Mouse (Mus musculus): ENCODE results near the gene Pygl. TPM values are rescaled to one million over a fixed set of nuclear protein-coding genes. Genes with fewer than 3 reads are reported as not detected.

Gene Pygl
- polyA plus RNA-seq, 1 experiment from 2014 or later: 53.5 TPM

DNA sequence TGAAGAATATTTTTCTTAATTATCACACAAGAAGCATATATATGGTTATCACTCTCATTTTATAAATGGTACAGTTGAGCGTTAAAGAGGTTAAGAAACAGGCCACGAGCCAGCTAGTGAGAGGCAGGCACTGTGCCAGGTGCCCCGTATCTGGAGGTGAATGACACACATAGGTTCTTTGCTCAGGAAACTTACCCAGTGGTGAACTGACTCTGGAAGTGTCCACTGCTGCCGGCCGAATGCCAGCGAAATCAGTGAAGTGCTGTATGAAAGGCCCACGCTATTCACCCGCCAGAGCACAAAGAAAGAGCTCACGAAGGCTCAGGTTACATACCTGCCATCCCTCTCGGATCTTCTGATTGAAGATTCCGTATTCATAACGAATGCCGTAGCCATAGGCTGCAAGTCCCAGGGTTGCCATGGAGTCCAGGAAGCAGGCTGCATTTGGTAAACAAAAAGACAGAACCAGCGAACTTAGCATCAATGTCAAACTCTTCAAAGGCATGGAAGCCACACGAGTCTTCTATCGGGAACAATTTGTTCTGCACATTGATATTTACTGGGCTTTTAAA, 15.0 kb downstream of the Pygl start:
- 0 out of 2 replicates have a peak, but pooled peaks cover 5% of the 10 kb centered on the region for H3K36me3 ChIP-seq (ENCODE audit: control insufficient read depth, insufficient read depth, low read length)
- no peak overlapping the region for H3K27ac ChIP-seq (ENCODE audit: low read length)
- no peak overlapping the region for H3K4me3 ChIP-seq (replicated peaks; ENCODE audit: low read length)
- no peaks in the 10 kb centered on the region for H3K9me3 ChIP-seq (replicated peaks; ENCODE audit: control insufficient read depth, low read length)
- no peak overlapping the region for H3K4me2 ChIP-seq (ENCODE audit: low read depth, low read length)
- 55% methylated on average over 16 of the region's 16 CpGs for WGBS
- H3K9ac ChIP-seq (ENCODE audit: low read length): no peak overlapping the region
- no peaks in the 10 kb centered on the region for H3K4me1 ChIP-seq (ENCODE audit: control insufficient read depth, insufficient read depth, low read length)
- H3K27me3 ChIP-seq (ENCODE audit: control insufficient read depth, insufficient read depth, low read length): no peaks in the 10 kb centered on the region
- ATAC-seq (ENCODE audit: insufficient read depth, low FRiP score): no peak

DNA sequence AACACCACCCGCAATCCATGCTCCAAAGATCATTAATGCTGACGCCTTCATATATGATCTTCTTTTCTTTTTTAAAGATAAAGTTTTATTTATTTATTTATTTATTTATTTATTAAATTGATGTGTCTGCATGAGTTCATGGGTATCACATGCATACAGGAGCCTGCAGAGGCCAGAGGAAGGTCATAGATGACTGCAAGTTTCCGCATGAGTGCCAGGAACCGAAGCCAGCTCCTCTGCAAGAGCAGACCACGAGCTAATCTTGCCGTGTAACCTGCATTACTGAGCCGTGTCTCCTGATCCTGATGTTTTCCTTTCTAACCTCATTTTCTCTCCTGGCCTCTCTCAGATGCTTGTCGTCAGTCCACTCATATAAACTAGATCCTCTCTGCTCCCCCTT, 17.0 kb downstream of the Pygl start:
- no peak overlapping the region for H3K4me3 ChIP-seq (replicated peaks; ENCODE audit: low read length)
- no peak for ATAC-seq (ENCODE audit: insufficient read depth, low FRiP score)
- no peak overlapping the region for H3K4me2 ChIP-seq (ENCODE audit: low read depth, low read length)
- 0 out of 2 replicates have a peak, but pooled peaks cover 5% of the 10 kb centered on the region for H3K36me3 ChIP-seq (ENCODE audit: control insufficient read depth, insufficient read depth, low read length)
- 81% methylated on average over 8 of the region's 8 CpGs for WGBS
- H3K27ac ChIP-seq (ENCODE audit: low read length): no peak overlapping the region
- no peaks in the 10 kb centered on the region for H3K9me3 ChIP-seq (replicated peaks; ENCODE audit: control insufficient read depth, low read length)
- no peak overlapping the region for H3K9ac ChIP-seq (ENCODE audit: low read length)
- H3K27me3 ChIP-seq (ENCODE audit: control insufficient read depth, insufficient read depth, low read length): no peaks in the 10 kb centered on the region
- no peaks in the 10 kb centered on the region for H3K4me1 ChIP-seq (ENCODE audit: control insufficient read depth, insufficient read depth, low read length)

DNA sequence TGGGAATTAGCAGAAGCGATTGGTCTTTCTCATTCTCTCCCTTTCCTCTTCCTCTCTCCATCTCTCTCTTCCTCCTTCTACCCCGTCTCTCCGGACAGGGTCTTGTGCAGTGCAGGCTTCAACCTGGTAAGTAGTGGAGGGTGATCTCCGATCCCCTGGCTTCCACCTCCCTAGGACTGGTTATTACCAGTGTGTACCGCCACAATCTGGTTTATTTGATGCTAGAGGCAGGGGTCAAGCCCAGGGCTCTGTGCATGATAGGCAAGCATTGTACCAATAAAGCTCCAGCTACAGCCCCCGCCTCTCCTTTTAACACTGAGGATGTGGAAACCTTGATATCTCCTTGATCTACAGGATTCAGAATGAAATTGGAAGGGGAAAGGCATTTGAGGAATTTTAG, 17.7 kb downstream of the Pygl start:
- Histone ChIP-seq H3K9ac (ENCODE audit: low read length) (no peak overlapping the region), H3K4me3 (replicated peaks; ENCODE audit: low read length) (no peak overlapping the region), H3K27me3 (ENCODE audit: control insufficient read depth, insufficient read depth, low read length) (no peaks in the 10 kb centered on the region), H3K4me1 (ENCODE audit: control insufficient read depth, insufficient read depth, low read length) (no peaks in the 10 kb centered on the region), H3K4me2 (ENCODE audit: low read depth, low read length) (no peak overlapping the region), H3K9me3 (replicated peaks; ENCODE audit: control insufficient read depth, low read length) (no peaks in the 10 kb centered on the region), H3K27ac (ENCODE audit: low read length) (no peak overlapping the region), H3K36me3 (ENCODE audit: control insufficient read depth, insufficient read depth, low read length) (0 out of 2 replicates have a peak, but pooled peaks cover 5% of the 10 kb centered on the region)
- no peak for ATAC-seq (ENCODE audit: insufficient read depth, low FRiP score)
- 91% methylated on average over 6 of the region's 6 CpGs for WGBS

DNA sequence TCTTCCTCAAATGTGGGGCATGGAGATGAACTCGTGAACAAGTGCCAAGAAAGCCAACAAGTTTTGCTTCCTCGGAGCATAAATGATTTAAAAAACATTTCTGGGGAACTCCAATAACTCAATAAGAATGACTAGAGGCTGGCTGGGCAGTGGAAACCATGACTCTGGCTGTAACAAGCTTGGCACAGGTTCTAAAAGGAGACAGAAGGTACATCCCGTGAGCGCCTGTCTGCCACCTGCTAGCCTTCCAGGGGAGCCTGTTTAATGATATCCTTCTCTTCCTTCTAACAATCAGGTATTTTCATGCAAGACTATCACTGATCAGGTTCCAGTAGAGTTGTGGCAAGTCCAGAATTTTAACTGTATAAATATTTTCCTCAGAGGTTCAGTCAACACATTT, 18.8 kb downstream of the Pygl start:
- ATAC-seq (ENCODE audit: insufficient read depth, low FRiP score): no peak

DNA sequence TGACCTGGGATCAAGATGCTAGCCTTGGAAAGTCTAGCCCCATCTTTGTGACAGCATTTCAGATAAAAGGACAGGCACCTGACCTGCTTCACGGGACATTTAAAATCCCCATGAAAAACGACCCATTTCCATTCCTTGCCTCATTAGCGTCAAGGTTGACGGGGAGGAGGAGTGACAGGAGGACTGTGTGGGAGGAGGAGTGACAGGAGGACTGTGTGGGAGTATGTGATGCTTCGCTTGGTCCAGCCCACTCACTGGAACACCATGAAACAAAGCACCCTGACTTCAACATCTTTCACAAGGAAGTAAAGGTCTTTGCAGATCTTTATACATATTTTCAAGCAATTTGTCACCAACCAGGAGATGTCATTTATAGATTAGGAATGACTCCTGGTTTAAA, 23.1 kb downstream of the Pygl start:
- no peak overlapping the region for H3K4me3 ChIP-seq (replicated peaks; ENCODE audit: low read length)
- 72% methylated on average over 5 of the region's 5 CpGs for WGBS
- H3K9me3 ChIP-seq (replicated peaks; ENCODE audit: control insufficient read depth, low read length): no peaks in the 10 kb centered on the region
- H3K4me2 ChIP-seq (ENCODE audit: low read depth, low read length): no peak overlapping the region
- H3K4me1 ChIP-seq (ENCODE audit: control insufficient read depth, insufficient read depth, low read length): no peaks in the 10 kb centered on the region
- no peak for ATAC-seq (ENCODE audit: insufficient read depth, low FRiP score)
- no peaks in the 10 kb centered on the region for H3K27me3 ChIP-seq (ENCODE audit: control insufficient read depth, insufficient read depth, low read length)
- no peaks in the 10 kb centered on the region for H3K36me3 ChIP-seq (ENCODE audit: control insufficient read depth, insufficient read depth, low read length)
- H3K27ac ChIP-seq (ENCODE audit: low read length): no peak overlapping the region
- H3K9ac ChIP-seq (ENCODE audit: low read length): no peak overlapping the region

More for the DNA sequence above, 18.8 kb downstream of the Pygl start:
- 82% methylated on average over 4 of the region's 4 CpGs for WGBS
- no peaks in the 10 kb centered on the region for H3K4me1 ChIP-seq (ENCODE audit: control insufficient read depth, insufficient read depth, low read length)
- H3K4me2 ChIP-seq (ENCODE audit: low read depth, low read length): no peak overlapping the region
- H3K36me3 ChIP-seq (ENCODE audit: control insufficient read depth, insufficient read depth, low read length): no peaks in the 10 kb centered on the region
- H3K9ac ChIP-seq (ENCODE audit: low read length): no peak overlapping the region
- no peak overlapping the region for H3K27ac ChIP-seq (ENCODE audit: low read length)
- no peak overlapping the region for H3K4me3 ChIP-seq (replicated peaks; ENCODE audit: low read length)
- no peaks in the 10 kb centered on the region for H3K27me3 ChIP-seq (ENCODE audit: control insufficient read depth, insufficient read depth, low read length)
- no peaks in the 10 kb centered on the region for H3K9me3 ChIP-seq (replicated peaks; ENCODE audit: control insufficient read depth, low read length)

DNA sequence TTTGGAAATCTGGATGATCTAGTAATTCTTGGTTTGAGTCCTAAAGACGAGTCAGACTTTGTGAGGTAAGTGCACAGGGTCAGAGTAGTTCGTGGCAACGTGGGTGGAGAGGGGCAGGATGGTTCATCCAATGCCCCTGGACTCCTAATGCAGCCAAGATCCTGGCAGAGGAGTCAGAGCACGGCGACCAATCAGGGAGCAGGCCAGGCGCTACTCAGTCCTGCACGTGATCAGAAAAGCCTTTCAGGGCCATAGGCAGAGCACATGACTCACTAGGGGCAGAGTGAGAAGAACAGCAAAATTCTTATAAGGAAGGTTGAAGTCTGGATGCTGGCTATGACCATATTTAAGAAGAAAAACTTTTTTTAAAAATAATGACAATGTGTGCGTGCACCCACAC, 26.9 kb downstream of the Pygl start:
- no peak overlapping the region for H3K4me2 ChIP-seq (ENCODE audit: low read depth, low read length)
- H3K27ac ChIP-seq (ENCODE audit: low read length): no peak overlapping the region
- no peaks in the 10 kb centered on the region for H3K4me1 ChIP-seq (ENCODE audit: control insufficient read depth, insufficient read depth, low read length)
- WGBS: 83% methylated on average over 8 of the region's 8 CpGs
- no peaks in the 10 kb centered on the region for H3K9me3 ChIP-seq (replicated peaks; ENCODE audit: control insufficient read depth, low read length)
- no peak overlapping the region for H3K9ac ChIP-seq (ENCODE audit: low read length)
- no peak for ATAC-seq (ENCODE audit: insufficient read depth, low FRiP score)
- no peak overlapping the region for H3K4me3 ChIP-seq (replicated peaks; ENCODE audit: low read length)
- no peaks in the 10 kb centered on the region for H3K36me3 ChIP-seq (ENCODE audit: control insufficient read depth, insufficient read depth, low read length)
- H3K27me3 ChIP-seq (ENCODE audit: control insufficient read depth, insufficient read depth, low read length): no peaks in the 10 kb centered on the region

DNA sequence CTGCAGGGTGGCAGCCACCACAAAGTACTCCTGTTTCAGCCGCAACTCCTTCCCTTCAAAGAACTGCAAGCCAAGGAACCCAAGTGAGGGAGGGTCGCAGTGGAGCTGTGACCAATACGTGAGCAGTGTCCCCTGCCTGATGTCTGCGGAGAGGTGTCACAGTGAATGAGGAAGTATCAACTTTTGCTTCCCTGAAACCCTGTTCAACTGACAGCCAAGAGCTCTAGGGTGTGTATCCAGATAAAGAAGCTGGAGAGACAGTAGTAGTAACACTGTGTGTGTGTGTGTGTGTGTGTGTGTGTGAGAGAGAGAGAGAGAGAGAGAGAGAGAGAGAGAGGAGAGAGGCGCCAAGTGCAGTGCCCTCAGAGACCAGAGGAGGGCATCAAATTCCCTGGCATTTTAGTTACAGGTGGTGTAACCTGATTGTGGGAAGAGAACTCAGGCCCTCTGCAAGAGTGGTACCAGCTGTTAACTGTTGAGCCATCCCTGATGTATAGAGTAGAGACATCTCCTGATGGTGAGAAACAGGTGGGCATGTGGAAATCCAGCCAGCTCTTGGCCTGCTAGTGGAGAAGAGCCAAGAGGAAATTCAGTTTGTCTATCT, 29.3 kb downstream of the Pygl start:
- Histone ChIP-seq H3K4me3 (replicated peaks; ENCODE audit: low read length) (no peak overlapping the region), H3K9me3 (replicated peaks; ENCODE audit: control insufficient read depth, low read length) (no peaks in the 10 kb centered on the region), H3K36me3 (ENCODE audit: control insufficient read depth, insufficient read depth, low read length) (no peaks in the 10 kb centered on the region), H3K27me3 (ENCODE audit: control insufficient read depth, insufficient read depth, low read length) (no peaks in the 10 kb centered on the region), H3K4me2 (ENCODE audit: low read depth, low read length) (no peak overlapping the region), H3K9ac (ENCODE audit: low read length) (no peak overlapping the region), H3K27ac (ENCODE audit: low read length) (no peak overlapping the region), H3K4me1 (ENCODE audit: control insufficient read depth, insufficient read depth, low read length) (no peaks in the 10 kb centered on the region)
- WGBS: 69% methylated on average over 5 of the region's 5 CpGs
- no peak for ATAC-seq (ENCODE audit: insufficient read depth, low FRiP score)

DNA sequence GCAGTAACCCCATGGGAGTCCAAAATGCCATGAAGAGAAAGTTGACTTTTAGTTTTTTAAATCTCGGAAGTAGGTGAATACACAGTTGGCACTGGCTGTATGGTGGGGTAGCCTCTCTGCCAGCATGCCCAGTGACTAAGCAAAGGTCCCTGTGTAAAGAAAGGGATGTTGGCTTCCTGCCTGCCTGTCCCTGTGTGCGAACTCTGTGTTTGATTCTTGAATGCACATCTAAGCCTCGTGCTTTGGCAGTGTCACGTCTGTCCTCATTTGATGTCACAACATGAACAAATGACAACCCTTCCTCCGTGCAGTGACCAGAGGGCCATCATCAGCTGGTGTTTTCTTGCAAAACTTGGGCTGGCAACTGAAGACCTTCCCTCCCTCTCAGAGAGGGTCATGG, 34.9 kb downstream of the Pygl start:
- Histone ChIP-seq H3K9me3 (replicated peaks; ENCODE audit: control insufficient read depth, low read length) (no peaks in the 10 kb centered on the region), H3K4me2 (ENCODE audit: low read depth, low read length) (no peak overlapping the region), H3K4me3 (replicated peaks; ENCODE audit: low read length) (no peak overlapping the region), H3K9ac (ENCODE audit: low read length) (no peak overlapping the region), H3K27ac (ENCODE audit: low read length) (no peak overlapping the region), H3K27me3 (ENCODE audit: control insufficient read depth, insufficient read depth, low read length) (no peaks in the 10 kb centered on the region), H3K36me3 (ENCODE audit: control insufficient read depth, insufficient read depth, low read length) (no peaks in the 10 kb centered on the region), H3K4me1 (ENCODE audit: control insufficient read depth, insufficient read depth, low read length) (peaks cover 4% of the 10 kb centered on the region; the same call in 1 of the 2 replicates)
- ATAC-seq (ENCODE audit: insufficient read depth, low FRiP score): no peak
- 85% methylated on average over 5 of the region's 5 CpGs for WGBS

DNA sequence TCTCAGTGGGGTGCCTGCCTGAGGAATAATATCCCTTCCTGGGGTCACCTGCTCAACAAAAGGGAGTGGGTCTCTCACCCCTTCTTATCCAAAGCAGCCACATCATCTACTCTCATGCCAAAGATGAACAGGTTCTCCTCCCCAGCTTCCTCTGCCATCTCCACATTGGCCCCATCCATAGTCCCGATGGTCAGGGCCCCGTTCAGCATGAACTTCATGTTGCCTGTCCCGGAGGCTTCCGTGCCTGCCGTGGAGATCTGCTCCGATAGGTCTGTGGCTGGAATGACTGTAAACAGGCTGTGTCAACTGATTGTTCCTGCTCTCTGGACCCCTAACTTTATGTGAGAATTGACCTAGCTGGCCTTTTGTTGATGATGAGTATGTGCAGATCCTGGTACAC, 35.9 kb downstream of the Pygl start:
- ATAC-seq (ENCODE audit: insufficient read depth, low FRiP score): no peak
- H3K27me3 ChIP-seq (ENCODE audit: control insufficient read depth, insufficient read depth, low read length): no peaks in the 10 kb centered on the region
- H3K9me3 ChIP-seq (replicated peaks; ENCODE audit: control insufficient read depth, low read length): no peaks in the 10 kb centered on the region
- H3K36me3 ChIP-seq (ENCODE audit: control insufficient read depth, insufficient read depth, low read length): no peaks in the 10 kb centered on the region
- WGBS: 93% methylated on average over 6 of the region's 6 CpGs
- no peak overlapping the region for H3K27ac ChIP-seq (ENCODE audit: low read length)
- no peak overlapping the region for H3K9ac ChIP-seq (ENCODE audit: low read length)
- H3K4me1 ChIP-seq (ENCODE audit: control insufficient read depth, insufficient read depth, low read length): peaks cover 4% of the 10 kb centered on the region; the same call in 1 of the 2 replicates
- H3K4me2 ChIP-seq (ENCODE audit: low read depth, low read length): no peak overlapping the region
- H3K4me3 ChIP-seq (replicated peaks; ENCODE audit: low read length): no peak overlapping the region

All from stomach, embryonic 16.5 days (tissue).